Mouse (Mus musculus): Measurements from ENCODE around the gene Spred2. TPM values are rescaled to one million over a fixed set of nuclear protein-coding genes. Genes with fewer than 3 reads are reported as not detected.

The Spred2 gene
- total RNA-seq, 2 experiments from 2014 or later: 21.2 to 26.4 TPM

- peak; percentile 41 to 73 for DNase-seq (ENCODE audit: low spot score in 2 of 2)
These were observed 1.2 kb downstream of the Spred2 start for GRCm38 (mm10) chr11:19925149-19925975.

- peak in 1 of 2 experiments; percentile 37 for DNase-seq (ENCODE audit: low spot score in 2 of 2)
These were observed 2.0 kb downstream of the Spred2 start for GRCm38 (mm10) chr11:19925976-19926842.

GRCm38 (mm10) chr11:19926843-19927120, 2.6 kb downstream of the Spred2 start:
- DNase-seq (ENCODE audit: low spot score in 2 of 2): no peak

GRCm38 (mm10) chr11:19928633-19929032, 4.5 kb downstream of the Spred2 start:
- no peak for DNase-seq (ENCODE audit: low spot score in 2 of 2)

GRCm38 (mm10) chr11:19929087-19929865, 5.1 kb downstream of the Spred2 start:
- DNase-seq (ENCODE audit: low spot score in 2 of 2): no peak

GRCm38 (mm10) chr11:19931569-19932230, 7.5 kb downstream of the Spred2 start:
- no peak for DNase-seq (ENCODE audit: low spot score in 2 of 2)

GRCm38 (mm10) chr11:19932983-19933511, 8.9 kb downstream of the Spred2 start:
- no peak for DNase-seq (ENCODE audit: low spot score in 2 of 2)

- DNase-seq (ENCODE audit: low spot score in 2 of 2): no peak
These were observed 11.6 kb downstream of the Spred2 start for GRCm38 (mm10) chr11:19935524-19936354.

- no peak for DNase-seq (ENCODE audit: low spot score in 2 of 2)
These were observed 14.4 kb downstream of the Spred2 start for GRCm38 (mm10) chr11:19938456-19939004.

GRCm38 (mm10) chr11:19939305-19939730, 15.1 kb downstream of the Spred2 start:
- DNase-seq (ENCODE audit: low spot score in 2 of 2): no peak

- DNase-seq (ENCODE audit: low spot score in 2 of 2): no peak
These were observed 15.7 kb downstream of the Spred2 start for GRCm38 (mm10) chr11:19939831-19940230.

GRCm38 (mm10) chr11:19941156-19941777, 17.1 kb downstream of the Spred2 start:
- DNase-seq (ENCODE audit: low spot score in 2 of 2): no peak

- no peak for DNase-seq (ENCODE audit: low spot score in 2 of 2)
These were observed 17.8 kb downstream of the Spred2 start for GRCm38 (mm10) chr11:19941978-19942377.

- no peak for DNase-seq (ENCODE audit: low spot score in 2 of 2)
These were observed 19.6 kb downstream of the Spred2 start for GRCm38 (mm10) chr11:19943753-19944152.

GRCm38 (mm10) chr11:19944701-19945100, 20.5 kb downstream of the Spred2 start:
- no peak for DNase-seq (ENCODE audit: low spot score in 2 of 2)

- DNase-seq (ENCODE audit: low spot score in 2 of 2): no peak
These were observed 22.5 kb downstream of the Spred2 start for GRCm38 (mm10) chr11:19946721-19947120.

- no peak for DNase-seq (ENCODE audit: low spot score in 2 of 2)
These were observed 23.5 kb downstream of the Spred2 start for GRCm38 (mm10) chr11:19947626-19948135.

- DNase-seq (ENCODE audit: low spot score in 2 of 2): no peak
These were observed 25.6 kb downstream of the Spred2 start for GRCm38 (mm10) chr11:19949725-19950124.

GRCm38 (mm10) chr11:19950169-19950568, 26.0 kb downstream of the Spred2 start:
- no peak for DNase-seq (ENCODE audit: low spot score in 2 of 2)

All from gastrocnemius, postnatal 4 days (tissue).